Mouse (Mus musculus) embryonic fibroblast, embryonic 13.5 days (primary cell): ENCODE results near the gene Filip1.

Source experiments
- CTCF ChIP-seq: IDR thresholded peaks from 2 replicates; pipeline ENCODE4 v1.5.1; 2011; ENCODE audit warnings: mild to moderate bottlenecking, control low read depth, low read length, moderate library complexity, borderline replicate concordance; ENCODE audit not compliant: insufficient read depth
- POLR2A ChIP-seq: IDR thresholded peaks from 2 replicates; pipeline ENCODE4 v1.6.1; 2011; ENCODE audit warnings: low read depth, mild to moderate bottlenecking, control low read depth, low read length, moderate library complexity

GRCm38 (mm10) chr9:79894665-79895064, 118.0 kb downstream of the Filip1 start:
- TF ChIP-seq CTCF (no peak), POLR2A (no peak)
